Mouse (Mus musculus) embryonic facial prominence, embryonic 14.5 days (tissue): Measurements from ENCODE around the gene Crlf1. TPM values are rescaled to one million over a fixed set of nuclear protein-coding genes. Genes with fewer than 3 reads are reported as not detected.

Experiments used
- ATAC-seq: fragments of 200-750 bp; cut with Nextera tagmentation; 2 replicates; pipeline ENCODE4 v1.8.0; 2017; ENCODE audit warnings: low read depth, moderate number of reproducible peaks, moderate TSS enrichment
- DNase-seq: peaks from one replicate; pipeline ENCODE4 v3.0.0-alpha.2; 2015; ENCODE audit warnings: low spot score
- H3K27ac ChIP-seq: fragments of 300-500 bp; sonication (generic); replicated peaks from 2 replicates; pipeline ENCODE4 v1.5.1; 2014; ENCODE audit warnings: low read depth, mild to moderate bottlenecking, low read length, moderate library complexity
- H3K27me3 ChIP-seq: fragments of 300-500 bp; sonication (generic); replicated peaks from 2 replicates; pipeline ENCODE4 v1.6.1; 2014; ENCODE audit warnings: low read length; ENCODE audit not compliant: control insufficient read depth, insufficient read depth
- H3K36me3 ChIP-seq: fragments of 300-500 bp; sonication (generic); 2 replicates; pipeline ENCODE4 v1.6.1; 2014; ENCODE audit warnings: low read length, mixed read lengths; ENCODE audit not compliant: control insufficient read depth, insufficient read depth
- H3K4me1 ChIP-seq: fragments of 300-500 bp; sonication (generic); 2 replicates; pipeline ENCODE4 v1.6.1; 2014; ENCODE audit warnings: antibody characterized with exemption, low read length; ENCODE audit not compliant: control insufficient read depth, insufficient read depth
- H3K4me2 ChIP-seq: fragments of 300-500 bp; sonication (generic); 2 replicates; pipeline ENCODE4 v1.6.1; 2014; ENCODE audit warnings: low read depth, mild to moderate bottlenecking, low read length, moderate library complexity, mixed read lengths
- H3K4me3 ChIP-seq: fragments of 300-500 bp; sonication (generic); 2 replicates; pipeline ENCODE4 v1.5.1; 2014; ENCODE audit warnings: low read depth, mild to moderate bottlenecking, low read length
- H3K9ac ChIP-seq: fragments of 300-500 bp; sonication (generic); 2 replicates; pipeline ENCODE4 v1.6.1; 2014; ENCODE audit warnings: low read depth, mild to moderate bottlenecking, low read length, moderate library complexity, mixed read lengths
- H3K9me3 ChIP-seq: fragments of 300-500 bp; sonication (generic); 2 replicates; pipeline ENCODE4 v1.6.1; 2016; ENCODE audit warnings: low read length; ENCODE audit not compliant: control insufficient read depth
- whole genome bisulfite sequencing: fragments of 180-500 bp; shearing (Covaris S2); extraction: QIAGEN DNeasy Blood & Tissue Kit; methylation state at CpG from one replicate; pipeline ENCODE4 v1.1.7; 2014; 5-methylcytosine and 5-hydroxymethylcytosine counted together
- polyA plus RNA-seq: library from polyadenylated mRNA; unstranded; fragments of >200 nt; fragmentation: Nextera tagmentation; extraction: Ambion mirVana; gene quantifications from 2 replicates; pipeline ENCODE4 v1.2.1, GENCODE M21; 2014

The Crlf1 gene
- polyA plus RNA-seq, 1 experiment from 2014 or later = 68.1 TPM

GRCm38 (mm10) chr8:70458462-70458861, 34.5 kb upstream of the Crlf1 start:
- 93% methylated on average over 3 of the region's 3 CpGs for WGBS
- Histone ChIP-seq H3K4me3 (no peak overlapping the region), H3K4me2 (no peak overlapping the region), H3K9me3 (no peaks in the 10 kb centered on the region), H3K9ac (no peak overlapping the region), H3K27me3 (no peaks in the 10 kb centered on the region), H3K27ac (no peak overlapping the region), H3K4me1 (no peaks in the 10 kb centered on the region), H3K36me3 (peaks cover 7% of the 10 kb centered on the region)
- DNase-seq (no peak), ATAC-seq (no peak)

- Histone ChIP-seq H3K9ac (no peak overlapping the region), H3K36me3 (peaks cover 7% of the 10 kb centered on the region), H3K4me2 (no peak overlapping the region), H3K9me3 (no peaks in the 10 kb centered on the region), H3K4me3 (no peak overlapping the region), H3K4me1 (no peaks in the 10 kb centered on the region), H3K27ac (no peak overlapping the region), H3K27me3 (no peaks in the 10 kb centered on the region)
- ATAC-seq (no peak), DNase-seq (no peak)
- WGBS = 92% methylated on average over 2 of the region's 2 CpGs
These were observed 33.3 kb upstream of the Crlf1 start for GRCm38 (mm10) chr8:70459636-70460035.

- Histone ChIP-seq H3K36me3 (peaks cover 7% of the 10 kb centered on the region), H3K27me3 (no peaks in the 10 kb centered on the region), H3K4me3 (no peak overlapping the region), H3K4me1 (no peaks in the 10 kb centered on the region), H3K4me2 (no peak overlapping the region), H3K9me3 (no peaks in the 10 kb centered on the region), H3K9ac (no peak overlapping the region), H3K27ac (no peak overlapping the region)
- WGBS = 88% methylated on average over 5 of the region's 5 CpGs
- ATAC-seq (no peak), DNase-seq (no peak)
These were observed 32.8 kb upstream of the Crlf1 start for GRCm38 (mm10) chr8:70460199-70460598.

GRCm38 (mm10) chr8:70460606-70461005, 32.4 kb upstream of the Crlf1 start:
- Histone ChIP-seq H3K4me1 (no peaks in the 10 kb centered on the region), H3K27ac (no peak overlapping the region), H3K27me3 (no peaks in the 10 kb centered on the region), H3K9ac (no peak overlapping the region), H3K4me3 (no peak overlapping the region), H3K36me3 (peaks cover 7% of the 10 kb centered on the region), H3K4me2 (no peak overlapping the region), H3K9me3 (no peaks in the 10 kb centered on the region)
- ATAC-seq (no peak), DNase-seq (no peak)
- WGBS = 81% methylated on average over 9 of the region's 9 CpGs

- no peak overlapping the region for H3K4me3 ChIP-seq
- 91% methylated on average over 13 of the region's 16 CpGs for WGBS
- H3K27ac ChIP-seq = no peak overlapping the region
- H3K27me3 ChIP-seq = no peaks in the 10 kb centered on the region
- no peaks in the 10 kb centered on the region for H3K9me3 ChIP-seq
- H3K4me1 ChIP-seq = no peaks in the 10 kb centered on the region
- no peak overlapping the region for H3K4me2 ChIP-seq
- DNase-seq (no peak), ATAC-seq (no peak)
- H3K9ac ChIP-seq = no peak overlapping the region
- peaks cover 7% of the 10 kb centered on the region for H3K36me3 ChIP-seq
These were observed 31.0 kb upstream of the Crlf1 start for GRCm38 (mm10) chr8:70461765-70462515.

GRCm38 (mm10) chr8:70462516-70462813, 30.5 kb upstream of the Crlf1 start:
- Histone ChIP-seq H3K4me3 (no peak overlapping the region), H3K4me1 (no peaks in the 10 kb centered on the region), H3K9me3 (no peaks in the 10 kb centered on the region), H3K9ac (no peak overlapping the region), H3K27ac (no peak overlapping the region), H3K36me3 (peaks cover 7% of the 10 kb centered on the region), H3K27me3 (no peaks in the 10 kb centered on the region), H3K4me2 (no peak overlapping the region)
- 91% methylated on average over 8 of the region's 8 CpGs for WGBS
- no peak for ATAC-seq
- DNase-seq = no peak

GRCm38 (mm10) chr8:70463306-70463705, 29.7 kb upstream of the Crlf1 start:
- Histone ChIP-seq H3K4me2 (no peak overlapping the region), H3K36me3 (peaks cover 7% of the 10 kb centered on the region), H3K27me3 (no peaks in the 10 kb centered on the region), H3K4me3 (no peak overlapping the region), H3K27ac (no peak overlapping the region), H3K9ac (no peak overlapping the region), H3K4me1 (no peaks in the 10 kb centered on the region), H3K9me3 (no peaks in the 10 kb centered on the region)
- 72% methylated on average over 4 of the region's 4 CpGs for WGBS
- DNase-seq (no peak), ATAC-seq (no peak)

GRCm38 (mm10) chr8:70464162-70464561, 28.8 kb upstream of the Crlf1 start:
- Histone ChIP-seq H3K4me3 (no peak overlapping the region), H3K36me3 (peaks cover 5% of the 10 kb centered on the region), H3K9ac (no peak overlapping the region), H3K4me1 (no peaks in the 10 kb centered on the region), H3K9me3 (no peaks in the 10 kb centered on the region), H3K4me2 (no peak overlapping the region), H3K27me3 (no peaks in the 10 kb centered on the region), H3K27ac (no peak overlapping the region)
- 91% methylated on average over 6 of the region's 6 CpGs for WGBS
- DNase-seq (no peak), ATAC-seq (no peak)

- H3K9me3 ChIP-seq = no peaks in the 10 kb centered on the region
- no peak overlapping the region for H3K4me2 ChIP-seq
- no peaks in the 10 kb centered on the region for H3K27me3 ChIP-seq
- no peak overlapping the region for H3K27ac ChIP-seq
- DNase-seq (no peak), ATAC-seq (no peak)
- H3K4me3 ChIP-seq = no peak overlapping the region
- WGBS = 96% methylated on average over 4 of the region's 4 CpGs
- H3K9ac ChIP-seq = no peak overlapping the region
- 0 out of 2 replicates have a peak, but pooled peaks cover 6% of the 10 kb centered on the region for H3K36me3 ChIP-seq
- H3K4me1 ChIP-seq = no peaks in the 10 kb centered on the region
These were observed 27.3 kb upstream of the Crlf1 start for GRCm38 (mm10) chr8:70465701-70466100.
